Mouse (Mus musculus) hindbrain, embryonic 13.5 days (tissue): ENCODE results near the gene Fam228a. TPM values are rescaled to one million over a fixed set of nuclear protein-coding genes. Genes with fewer than 3 reads are reported as not detected.
"Not testable (repeated sequence)": the region's sequence is repeated elsewhere in the genome, so short reads cannot be mapped to it uniquely, and the experiment has no call there.

Experiments
- ATAC-seq: fragments of 200-750 bp; cut with Nextera tagmentation; 2 replicates; pipeline ENCODE4 v1.8.0; 2017; ENCODE audit warnings: moderate TSS enrichment; ENCODE audit not compliant: low FRiP score
- H3K27ac ChIP-seq: fragments of 300-500 bp; sonication (generic); 2 replicates; pipeline ENCODE4 v1.5.1; 2015; ENCODE audit warnings: inconsistent platforms, mild to moderate bottlenecking, moderate library complexity
- H3K27me3 ChIP-seq: fragments of 300-500 bp; sonication (generic); 2 replicates; pipeline ENCODE4 v1.6.1; 2015; ENCODE audit warnings: mild to moderate bottlenecking, inconsistent platforms
- H3K36me3 ChIP-seq: fragments of 300-500 bp; sonication (generic); 2 replicates; pipeline ENCODE4 v1.6.1; 2015; ENCODE audit warnings: mild to moderate bottlenecking, inconsistent platforms
- H3K4me1 ChIP-seq: fragments of 300-500 bp; sonication (generic); replicated peaks from 2 replicates; pipeline ENCODE4 v1.6.1; 2015; ENCODE audit warnings: inconsistent platforms
- H3K4me2 ChIP-seq: fragments of 300-500 bp; sonication (generic); 2 replicates; pipeline ENCODE4 v1.6.1; 2015; ENCODE audit warnings: inconsistent platforms, mild to moderate bottlenecking, moderate library complexity
- H3K4me3 ChIP-seq: fragments of 300-500 bp; sonication (generic); 2 replicates; pipeline ENCODE4 v1.5.1; 2015; ENCODE audit warnings: mild to moderate bottlenecking, inconsistent platforms
- H3K9ac ChIP-seq: fragments of 300-500 bp; sonication (generic); 2 replicates; pipeline ENCODE4 v1.6.1; 2015; ENCODE audit warnings: mild to moderate bottlenecking, inconsistent platforms
- H3K9me3 ChIP-seq: fragments of 300-500 bp; sonication (generic); 2 replicates; pipeline ENCODE4 v1.6.1; 2016; ENCODE audit warnings: inconsistent platforms
- WGBS: fragments of 180-500 bp; shearing (Covaris S2); methylation state at CpG from one replicate; pipeline ENCODE4 v1.1.7; 2015; 5-methylcytosine and 5-hydroxymethylcytosine counted together
- polyA plus RNA-seq: library from polyadenylated mRNA; unstranded; fragments of >200 nt; fragmentation: Nextera tagmentation; extraction: Ambion mirVana; gene quantifications from 2 replicates; pipeline ENCODE4 v1.2.1, GENCODE M21; 2015

Gene Fam228a
- polyA plus RNA-seq, 1 experiment from 2014 or later, result 0.75 TPM

DNA sequence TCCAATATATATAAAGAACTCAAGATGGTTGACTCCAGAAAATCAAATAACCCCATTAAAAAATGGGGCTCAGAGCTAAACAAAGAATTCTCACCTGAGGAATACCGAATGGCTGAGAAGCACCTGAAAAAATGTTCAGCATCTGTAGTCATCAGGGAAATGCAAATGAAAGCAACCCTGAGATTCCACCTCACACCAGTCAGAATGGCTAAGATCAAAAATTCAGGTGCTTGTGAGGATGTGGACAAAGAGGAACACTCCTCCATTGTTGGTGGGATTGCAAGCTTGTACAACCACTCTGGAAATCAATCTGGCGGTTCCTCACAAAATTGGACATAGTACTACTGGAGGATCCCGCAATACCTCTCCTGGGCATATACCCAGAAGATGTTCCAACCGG lies 16.2 kb upstream of the Fam228a start:
- WGBS, result 91% methylated on average over 4 of the region's 4 CpGs
- not testable (repeated sequence) for H3K9ac ChIP-seq, H3K27ac ChIP-seq, H3K4me3 ChIP-seq, H3K4me1 ChIP-seq, H3K27me3 ChIP-seq, H3K4me2 ChIP-seq, H3K36me3 ChIP-seq, ATAC-seq, H3K9me3 ChIP-seq

DNA sequence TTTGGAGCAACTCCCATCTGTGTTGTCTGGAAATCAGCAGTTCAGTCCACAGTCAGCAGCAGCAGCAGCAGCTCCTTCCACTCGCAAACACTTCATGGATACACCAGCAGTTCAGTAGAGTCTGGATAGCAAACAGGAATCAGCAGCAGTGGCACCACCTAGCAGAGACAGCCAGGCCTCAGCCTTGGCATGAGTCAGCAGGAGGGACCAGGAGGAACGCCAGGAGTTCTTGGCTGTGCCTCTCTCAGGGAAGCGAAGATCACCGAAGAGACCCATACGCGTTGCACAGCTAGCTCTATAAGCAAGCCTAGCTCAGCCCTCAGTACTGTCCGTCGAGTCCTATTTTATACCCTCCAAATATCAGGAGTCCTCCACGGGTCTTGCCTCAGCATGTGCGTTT lies 6.3 kb upstream of the Fam228a start:
- H3K4me3 ChIP-seq, result no peak overlapping the region
- H3K9ac ChIP-seq, result no peak overlapping the region
- H3K27me3 ChIP-seq, result no peaks in the 10 kb centered on the region
- no peak overlapping the region for H3K27ac ChIP-seq
- WGBS, result 93% methylated on average over 10 of the region's 10 CpGs
- H3K36me3 ChIP-seq, result no peaks in the 10 kb centered on the region
- H3K9me3 ChIP-seq, result no peaks in the 10 kb centered on the region
- H3K4me1 ChIP-seq, result no peaks in the 10 kb centered on the region
- no peak for ATAC-seq
- H3K4me2 ChIP-seq, result no peak overlapping the region

DNA sequence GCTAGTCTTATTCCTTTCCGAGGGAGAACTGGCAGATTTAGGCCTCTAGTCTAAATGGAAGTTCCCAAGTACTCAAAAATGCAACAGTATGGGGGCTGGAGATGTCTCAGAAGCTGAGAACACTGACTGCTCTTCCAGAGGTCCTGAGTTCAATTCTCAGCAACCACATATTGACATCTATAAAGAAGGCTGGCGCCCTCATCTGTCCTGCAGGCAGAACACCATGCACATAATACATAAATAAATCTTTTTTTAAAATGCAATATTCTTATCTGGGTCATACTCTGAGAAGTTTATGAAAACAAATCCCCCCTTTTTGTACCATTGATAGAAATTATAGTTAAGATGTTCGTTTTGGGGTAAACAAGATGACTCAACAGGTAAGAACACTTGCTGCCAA lies 4.0 kb upstream of the Fam228a start:
- H3K4me2 ChIP-seq, result no peak overlapping the region
- H3K9ac ChIP-seq, result no peak overlapping the region
- 90% methylated on average over 3 of the region's 3 CpGs for WGBS
- no peak overlapping the region for H3K4me3 ChIP-seq
- ATAC-seq, result no peak
- no peaks in the 10 kb centered on the region for H3K4me1 ChIP-seq
- no peaks in the 10 kb centered on the region for H3K9me3 ChIP-seq
- no peaks in the 10 kb centered on the region for H3K27me3 ChIP-seq
- H3K36me3 ChIP-seq, result no peaks in the 10 kb centered on the region
- H3K27ac ChIP-seq, result no peak overlapping the region

DNA sequence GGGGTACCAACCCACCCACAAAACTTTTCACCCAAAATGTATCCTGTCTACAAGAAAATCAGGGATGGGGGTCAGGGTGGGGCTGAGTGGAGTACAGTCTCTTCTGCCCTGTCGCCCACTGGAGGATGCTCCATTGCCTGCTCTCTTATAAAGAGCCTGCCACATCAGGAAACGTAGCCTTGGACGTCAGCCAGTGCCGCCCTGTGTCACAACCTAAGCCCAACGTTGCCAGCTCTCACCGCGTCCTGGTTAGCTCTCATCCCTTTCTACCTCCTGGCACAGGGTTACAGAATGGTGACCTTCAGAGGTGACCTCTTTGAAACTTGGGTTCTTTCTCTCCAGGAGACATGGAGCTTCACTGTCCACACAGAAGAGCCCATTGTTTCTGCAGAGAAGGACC lies 2.6 kb upstream of the Fam228a start:
- no peak overlapping the region for H3K4me3 ChIP-seq
- H3K36me3 ChIP-seq, result no peaks in the 10 kb centered on the region
- H3K9ac ChIP-seq, result no peak overlapping the region
- H3K27me3 ChIP-seq, result no peaks in the 10 kb centered on the region
- H3K9me3 ChIP-seq, result no peaks in the 10 kb centered on the region
- no peaks in the 10 kb centered on the region for H3K4me1 ChIP-seq
- WGBS, result 81% methylated on average over 7 of the region's 7 CpGs
- H3K4me2 ChIP-seq, result no peak overlapping the region
- ATAC-seq, result no peak
- H3K27ac ChIP-seq, result no peak overlapping the region

DNA sequence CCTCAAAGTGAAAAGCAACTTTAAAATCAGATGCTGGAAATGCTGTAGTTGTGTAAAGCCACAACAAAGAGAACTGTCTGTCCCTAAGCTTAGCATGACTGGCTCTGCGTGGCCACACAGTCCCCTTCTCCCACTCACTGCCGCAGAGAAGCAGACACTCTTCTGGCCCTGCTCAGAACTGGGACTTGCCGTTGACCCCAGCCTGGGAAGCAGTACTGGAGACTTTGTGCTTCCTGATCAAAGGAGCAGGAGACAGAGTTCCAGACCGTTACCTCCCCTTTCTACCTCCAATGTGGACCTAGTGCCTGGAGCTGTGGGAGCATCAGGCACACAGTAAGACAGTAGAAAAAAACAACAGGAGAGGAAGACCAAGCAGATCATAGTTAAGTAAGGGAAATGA lies 5.9 kb downstream of the Fam228a start:
- WGBS, result 60% methylated on average over 4 of the region's 4 CpGs
- Histone ChIP-seq H3K27me3 (no peaks in the 10 kb centered on the region), H3K27ac (no peak overlapping the region), H3K4me1 (no peaks in the 10 kb centered on the region), H3K9me3 (no peaks in the 10 kb centered on the region), H3K4me3 (no peak overlapping the region), H3K9ac (0 out of 2 replicates have a peak overlapping the region, but pooled peaks have one; percentile 13), H3K36me3 (no peaks in the 10 kb centered on the region), H3K4me2 (no peak overlapping the region)
- ATAC-seq, result no peak

DNA sequence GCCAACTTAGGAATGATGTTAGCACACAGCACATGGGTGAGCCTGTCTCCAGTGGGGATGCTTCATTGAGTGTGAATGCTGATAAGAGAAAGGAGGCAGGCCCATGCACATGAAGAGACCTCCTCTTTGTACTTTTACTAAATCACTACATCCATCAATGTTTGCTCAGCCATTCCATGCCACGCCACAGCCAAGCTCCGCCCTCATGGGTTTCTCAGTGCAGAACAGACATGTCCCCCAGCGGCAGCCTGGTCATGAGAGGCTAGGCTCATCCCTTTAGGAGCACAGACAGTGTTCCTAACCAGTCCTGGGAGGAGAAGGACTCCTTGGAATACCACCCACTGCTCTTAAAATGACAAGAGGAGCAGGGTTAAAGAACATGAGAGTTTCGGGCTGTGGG lies 6.6 kb downstream of the Fam228a start:
- no peak for ATAC-seq
- WGBS, result 66% methylated on average over 4 of the region's 4 CpGs

DNA sequence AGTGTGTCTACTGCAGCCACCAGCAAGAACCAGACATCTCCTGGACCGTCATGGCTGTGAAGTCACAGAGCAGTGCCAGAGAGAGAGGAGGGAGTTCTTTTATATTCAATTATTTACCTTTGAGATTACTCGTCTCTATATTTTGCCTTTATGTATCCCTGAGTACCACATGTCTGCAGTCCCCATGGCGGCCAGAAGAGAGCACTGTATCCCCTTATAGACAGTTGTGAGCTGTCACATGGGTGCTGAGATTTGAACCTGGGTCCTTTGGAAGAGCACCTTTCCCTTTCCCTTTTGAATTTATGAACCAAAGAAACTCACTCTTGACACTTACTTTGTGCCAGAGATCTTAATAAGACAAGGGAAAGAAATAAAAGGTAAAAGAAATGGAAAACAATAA lies 9.1 kb downstream of the Fam228a start:
- Histone ChIP-seq H3K9me3 (no peaks in the 10 kb centered on the region), H3K36me3 (no peaks in the 10 kb centered on the region), H3K4me3 (no peak overlapping the region), H3K4me2 (no peak overlapping the region), H3K4me1 (no peaks in the 10 kb centered on the region), H3K27me3 (no peaks in the 10 kb centered on the region), H3K27ac (no peak overlapping the region), H3K9ac (no peak overlapping the region)
- 83% methylated on average over 3 of the region's 3 CpGs for WGBS
- no peak for ATAC-seq

More for the DNA sequence above, 6.6 kb downstream of the Fam228a start:
- Histone ChIP-seq H3K27me3 (no peaks in the 10 kb centered on the region), H3K9me3 (no peaks in the 10 kb centered on the region), H3K4me3 (no peak overlapping the region), H3K27ac (no peak overlapping the region), H3K36me3 (no peaks in the 10 kb centered on the region), H3K4me2 (no peak overlapping the region), H3K9ac (no peak overlapping the region), H3K4me1 (no peaks in the 10 kb centered on the region)

DNA sequence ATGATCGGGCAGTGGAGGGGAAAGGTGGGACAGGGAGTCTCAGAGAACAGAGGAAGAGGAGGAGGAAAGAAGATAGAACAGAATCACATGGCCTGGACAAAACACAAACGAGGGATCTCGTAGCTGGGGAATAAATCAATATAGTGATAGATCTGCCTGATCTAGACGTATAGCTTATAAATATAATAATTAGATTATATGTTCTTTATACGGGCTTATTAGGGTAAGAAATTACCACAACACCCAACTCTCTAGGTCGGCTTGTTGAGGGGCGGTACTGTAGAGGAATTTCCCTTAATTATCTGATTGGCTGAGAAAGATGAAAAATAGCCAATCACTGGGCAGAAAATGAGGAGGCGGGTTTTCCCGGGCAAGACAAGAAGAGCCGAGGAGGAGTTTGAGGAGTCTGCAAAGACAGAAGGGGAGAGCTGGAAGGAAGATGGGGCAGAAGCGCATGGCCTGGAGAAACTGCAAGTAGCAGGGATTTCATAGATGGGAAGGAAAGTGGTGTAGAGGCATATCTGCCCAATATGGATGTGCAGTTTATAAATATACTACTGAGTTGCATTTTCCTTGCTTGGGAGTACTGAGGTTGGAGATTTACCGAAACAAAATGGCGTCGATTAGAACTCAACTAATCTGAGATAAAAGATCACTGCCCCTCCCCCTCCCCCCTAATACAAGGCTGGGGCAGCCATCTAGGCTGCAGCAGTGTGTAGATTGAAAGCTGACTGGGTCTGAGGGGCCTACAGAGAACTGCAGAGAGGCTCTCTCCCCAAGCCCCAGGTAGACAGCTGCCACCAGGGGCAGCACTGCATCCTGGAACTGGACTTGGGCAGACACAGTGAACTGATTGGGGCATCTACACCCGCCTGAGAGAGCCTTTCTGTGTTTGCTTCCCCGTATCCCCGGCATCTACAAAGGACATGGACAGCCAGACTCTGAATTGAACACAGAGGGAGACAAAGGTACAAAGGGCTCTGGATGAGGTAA lies 18.2 kb downstream of the Fam228a start:
- Histone ChIP-seq H3K27ac (no peak overlapping the region), H3K27me3 (no peaks in the 10 kb centered on the region), H3K4me3 (no peak overlapping the region), H3K9me3 (no peaks in the 10 kb centered on the region), H3K4me1 (peaks cover 3% of the 10 kb centered on the region; the same call in 1 of the 2 replicates), H3K36me3 (no peaks in the 10 kb centered on the region), H3K9ac (no peak overlapping the region), H3K4me2 (no peak overlapping the region)
- no peak for ATAC-seq
- 79% methylated on average over 17 of the region's 17 CpGs for WGBS

DNA sequence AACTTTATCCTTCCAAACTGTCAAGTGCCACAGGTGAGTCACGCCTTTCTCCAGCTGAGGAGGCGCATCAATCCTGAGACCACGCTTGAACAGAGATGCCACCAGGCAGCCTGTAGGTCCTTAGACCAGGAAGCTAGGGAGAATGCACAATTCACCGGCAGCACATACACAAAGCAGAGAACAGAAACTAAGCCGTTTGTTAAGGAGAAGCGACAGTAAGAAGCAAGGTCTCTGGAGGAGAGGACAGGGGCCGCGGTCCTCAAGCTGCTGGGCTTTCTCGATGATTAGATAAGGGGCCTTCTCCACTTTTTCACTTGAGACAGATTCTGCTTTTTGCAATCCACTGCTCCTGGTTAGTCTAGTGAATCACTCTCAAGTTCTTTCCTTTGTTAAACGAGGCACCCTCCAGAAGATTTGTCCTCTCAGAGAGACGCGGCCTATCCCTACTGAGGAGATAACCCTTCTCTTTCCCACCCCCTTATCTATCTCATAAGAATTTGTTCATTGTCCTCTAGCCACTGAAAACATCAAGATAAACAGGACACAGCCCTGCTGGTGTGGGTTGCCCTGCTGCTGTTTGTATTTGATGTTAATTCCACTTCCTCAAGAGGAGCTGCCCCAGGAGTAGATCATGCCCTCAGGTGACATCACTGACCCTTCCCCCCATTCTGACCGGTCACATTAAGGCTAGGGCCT lies 19.0 kb downstream of the Fam228a start:
- Histone ChIP-seq H3K36me3 (no peaks in the 10 kb centered on the region), H3K9me3 (no peaks in the 10 kb centered on the region), H3K27me3 (no peaks in the 10 kb centered on the region), H3K27ac (no peak overlapping the region), H3K9ac (no peak overlapping the region), H3K4me2 (no peak overlapping the region), H3K4me3 (no peak overlapping the region), H3K4me1 (peaks cover 3% of the 10 kb centered on the region; the same call in 1 of the 2 replicates)
- 88% methylated on average over 13 of the region's 13 CpGs for WGBS
- no peak for ATAC-seq

DNA sequence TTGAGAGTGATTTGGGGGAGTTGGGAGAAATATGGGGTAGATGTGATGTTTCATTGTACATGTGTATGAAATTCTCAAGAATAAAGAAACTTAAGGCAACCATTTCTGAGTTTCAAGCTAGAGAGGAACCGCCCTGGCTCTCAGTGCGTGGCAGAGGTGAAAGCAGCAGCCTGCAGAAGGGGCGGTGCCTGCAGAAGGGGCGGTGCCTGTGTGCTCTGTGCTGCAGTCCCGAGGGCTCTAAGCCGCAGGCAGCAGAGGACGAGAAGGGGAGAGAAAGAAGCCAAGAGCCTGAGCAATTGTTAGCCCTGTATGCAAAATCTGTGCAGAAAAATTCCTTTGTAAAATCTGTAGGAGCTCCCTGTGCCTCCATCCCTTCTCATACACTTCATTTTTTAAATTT lies 20.8 kb downstream of the Fam228a start:
- WGBS, result 6% methylated on average over 7 of the region's 7 CpGs
- no peak overlapping the region for H3K4me2 ChIP-seq
- peaks cover 3% of the 10 kb centered on the region; the same call in 1 of the 2 replicates for H3K4me1 ChIP-seq
- no peak overlapping the region for H3K4me3 ChIP-seq
- no peaks in the 10 kb centered on the region for H3K27me3 ChIP-seq
- 0 out of 2 replicates have a peak, but pooled peaks have one; percentile 59 for ATAC-seq
- H3K36me3 ChIP-seq, result peaks cover 9% of the 10 kb centered on the region
- H3K9me3 ChIP-seq, result no peaks in the 10 kb centered on the region
- H3K27ac ChIP-seq, result no peak overlapping the region
- H3K9ac ChIP-seq, result no peak overlapping the region

DNA sequence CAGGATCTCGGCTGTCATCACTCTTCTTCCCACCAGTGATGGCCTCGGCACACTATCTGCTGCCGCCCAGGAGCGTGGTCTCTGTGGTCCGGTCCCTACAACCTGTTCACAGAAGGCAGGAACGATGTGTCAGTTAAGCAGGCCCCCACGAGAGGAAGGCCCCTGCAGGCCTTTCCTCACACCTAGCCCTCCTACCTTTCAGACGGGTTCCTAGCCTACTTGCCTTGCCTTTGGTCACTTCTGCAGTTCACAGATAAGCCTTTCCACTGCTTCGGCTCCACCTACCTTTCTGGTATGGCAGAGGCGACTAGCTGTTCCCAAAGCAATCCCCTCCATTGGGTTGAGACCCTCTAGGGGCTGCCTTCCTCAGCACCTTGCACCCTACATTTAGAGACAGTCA lies 22.6 kb downstream of the Fam228a start:
- Histone ChIP-seq H3K4me1 (peaks cover 3% of the 10 kb centered on the region; the same call in 1 of the 2 replicates), H3K27ac (no peak overlapping the region), H3K9ac (no peak overlapping the region), H3K27me3 (no peaks in the 10 kb centered on the region), H3K4me3 (no peak overlapping the region), H3K36me3 (peaks cover 23% of the 10 kb centered on the region), H3K9me3 (no peaks in the 10 kb centered on the region), H3K4me2 (no peak overlapping the region)
- WGBS, result 82% methylated on average over 10 of the region's 10 CpGs
- no peak for ATAC-seq

DNA sequence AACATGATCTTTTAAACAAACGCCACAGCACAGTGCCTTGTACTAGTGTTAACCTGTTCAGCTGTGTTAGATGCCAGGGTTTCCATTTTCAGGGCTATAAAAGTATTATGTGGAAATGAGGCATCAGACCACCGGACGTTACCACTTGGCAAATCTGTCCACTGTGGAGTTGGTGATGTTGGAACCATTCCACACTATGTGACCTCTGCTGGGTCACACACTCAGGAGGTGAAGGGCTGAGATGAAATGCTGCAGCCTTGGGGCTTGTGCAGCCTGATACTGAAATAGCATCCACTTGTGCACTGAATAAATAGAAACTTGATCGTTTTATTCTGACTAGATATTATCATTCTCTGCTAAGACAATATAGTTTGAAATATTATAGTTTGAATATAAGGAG lies 24.9 kb downstream of the Fam228a start:
- Histone ChIP-seq H3K9ac (no peak overlapping the region), H3K4me2 (no peak overlapping the region), H3K36me3 (peaks cover 36% of the 10 kb centered on the region), H3K9me3 (no peaks in the 10 kb centered on the region), H3K4me3 (no peak overlapping the region), H3K4me1 (peaks cover 3% of the 10 kb centered on the region; the same call in 1 of the 2 replicates), H3K27ac (no peak overlapping the region), H3K27me3 (no peaks in the 10 kb centered on the region)
- no peak for ATAC-seq
- WGBS, result 87% methylated on average over 4 of the region's 4 CpGs
